Mouse (Mus musculus): ENCODE measurements around the gene Ptprb.

DNA sequence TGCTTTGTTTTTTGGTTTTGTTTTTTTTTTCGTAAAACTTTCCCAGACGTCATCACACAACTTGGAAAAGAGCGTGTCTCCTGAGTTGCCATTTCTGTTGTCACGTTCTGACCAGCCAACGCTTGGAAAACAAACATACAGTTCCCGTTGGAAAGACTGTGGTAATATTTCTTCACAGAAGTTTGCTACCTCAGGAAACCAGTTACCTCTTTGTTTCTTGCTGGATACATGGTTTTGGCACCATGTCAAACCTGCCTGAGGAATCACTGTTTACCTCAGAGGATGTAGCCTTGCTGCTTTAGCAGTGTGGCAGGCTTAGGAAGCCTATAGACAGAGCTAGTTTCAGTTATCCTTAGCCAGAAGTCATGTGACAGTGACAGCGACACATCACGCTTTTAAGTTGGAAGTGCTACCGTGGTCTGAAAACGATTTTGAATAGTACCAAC is 3.8 kb upstream of the Ptprb start:
- TF ChIP-seq CTCF (IDR thresholded peaks at IDR 0.05; ENCODE audit: extremely low read depth, insufficient read depth, low read length): no peak
- TF ChIP-seq POLR2A (IDR thresholded peaks at IDR 0.05; ENCODE audit: extremely low read depth, insufficient read depth, low read length): no peak
